Mouse (Mus musculus) cerebellum, adult 9-11 months (tissue): ENCODE results near the gene Mark3.
A peak's percentile ranks its signal among the peaks of the same experiment; 100 is the strongest.

Experiments
- DNase-seq: peaks from one replicate; pipeline ENCODE4 v3.0.0; 2022

The Mark3 gene

GRCm38 (mm10) chr12:111677882-111678669 lies 103.8 kb downstream of the Mark3 start, which contains the start of gene Trmt61a:
TSS of gene Trmt61a (plus strand) at chr12:111678105.
- peak; percentile 91 for DNase-seq

- DNase-seq = peak; percentile 64
Measured at GRCm38 (mm10) chr12:111678670-111678933, 104.3 kb downstream of the Mark3 start.

DNA sequence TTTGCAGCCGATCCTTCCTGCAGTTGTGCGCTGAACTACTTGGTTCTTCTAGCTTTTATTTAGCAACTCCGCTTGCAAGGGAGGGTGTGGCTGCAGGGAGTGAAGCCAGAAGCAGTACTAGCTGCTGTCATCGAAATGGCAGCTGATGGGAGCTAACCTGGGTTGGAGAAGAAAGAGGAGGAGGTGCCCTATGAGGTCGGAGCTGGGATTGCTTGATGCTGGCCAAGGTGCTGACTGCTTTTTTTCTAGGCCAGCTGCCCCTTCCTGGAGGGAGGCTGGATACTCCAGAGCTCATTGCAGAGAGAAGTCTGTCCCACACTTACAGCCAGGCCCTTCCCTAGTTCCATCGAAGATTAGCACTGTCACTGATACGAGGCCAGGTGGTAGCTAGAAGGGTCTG lies 104.7 kb downstream of the Mark3 start:
- no peak for DNase-seq

DNA sequence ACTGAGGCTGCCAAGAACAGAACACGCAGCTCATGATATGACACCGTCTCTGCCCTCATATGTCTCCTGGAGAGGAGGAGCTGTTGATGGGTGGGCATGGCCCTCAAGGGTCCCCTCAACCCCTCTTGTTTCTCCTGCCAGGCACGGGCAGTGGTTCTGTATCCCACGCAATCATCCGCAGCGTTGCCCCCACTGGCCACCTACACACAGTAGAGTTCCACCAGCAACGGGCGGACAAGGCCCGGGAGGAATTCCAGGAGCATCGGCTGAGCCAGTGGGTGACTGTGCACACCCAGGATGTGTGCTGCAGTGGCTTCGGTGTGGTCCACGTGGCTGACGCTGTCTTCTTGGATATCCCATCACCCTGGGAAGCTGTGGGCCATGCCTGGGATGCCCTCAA lies 106.3 kb downstream of the Mark3 start:
- DNase-seq = peak; percentile 40

DNA sequence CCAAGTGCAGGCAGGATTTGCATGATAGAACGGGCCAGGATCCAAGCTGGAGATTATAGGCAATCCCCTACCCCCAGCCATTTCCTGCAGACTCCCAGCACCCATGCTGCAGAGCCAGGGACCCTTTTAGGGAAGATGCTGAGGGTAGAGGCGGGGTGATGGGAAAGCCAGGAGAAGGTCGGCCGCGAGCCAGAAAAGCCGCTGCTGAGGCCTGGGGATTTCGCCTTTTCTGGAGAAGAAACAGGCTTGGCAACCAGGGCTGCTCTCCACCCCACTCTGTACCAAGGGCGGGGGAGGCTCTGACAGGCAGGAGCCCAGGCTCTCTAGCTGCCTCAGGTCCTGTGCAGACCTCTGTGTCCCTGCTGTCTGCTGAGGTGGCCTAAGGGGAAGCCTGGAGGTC lies 107.0 kb downstream of the Mark3 start:
- peak; percentile 39 for DNase-seq

- DNase-seq = no peak
Measured at GRCm38 (mm10) chr12:111682003-111682402, 107.7 kb downstream of the Mark3 start.

- no peak for DNase-seq
Measured at GRCm38 (mm10) chr12:111682806-111683205, 108.5 kb downstream of the Mark3 start.

DNA sequence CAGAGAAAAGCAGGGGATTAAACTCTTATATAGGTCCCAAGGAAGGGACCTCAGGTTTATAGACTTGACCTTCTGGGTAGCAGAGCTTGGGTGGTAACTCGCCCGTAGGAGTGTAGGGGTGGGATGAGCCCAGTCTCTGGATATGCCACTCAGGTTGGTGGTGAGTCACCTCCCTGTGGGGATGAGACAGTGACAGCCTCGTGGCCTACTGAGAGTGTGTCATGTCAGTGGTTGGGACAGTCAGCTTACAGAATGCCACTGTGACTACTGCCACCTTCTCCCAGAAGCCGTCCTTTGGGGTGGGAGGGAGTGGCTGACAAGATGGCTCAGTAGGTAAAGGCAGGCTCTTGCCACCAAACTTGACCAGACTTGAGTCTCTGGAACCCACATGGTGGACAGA lies 112.1 kb downstream of the Mark3 start:
- peak; percentile 46 for DNase-seq

DNA sequence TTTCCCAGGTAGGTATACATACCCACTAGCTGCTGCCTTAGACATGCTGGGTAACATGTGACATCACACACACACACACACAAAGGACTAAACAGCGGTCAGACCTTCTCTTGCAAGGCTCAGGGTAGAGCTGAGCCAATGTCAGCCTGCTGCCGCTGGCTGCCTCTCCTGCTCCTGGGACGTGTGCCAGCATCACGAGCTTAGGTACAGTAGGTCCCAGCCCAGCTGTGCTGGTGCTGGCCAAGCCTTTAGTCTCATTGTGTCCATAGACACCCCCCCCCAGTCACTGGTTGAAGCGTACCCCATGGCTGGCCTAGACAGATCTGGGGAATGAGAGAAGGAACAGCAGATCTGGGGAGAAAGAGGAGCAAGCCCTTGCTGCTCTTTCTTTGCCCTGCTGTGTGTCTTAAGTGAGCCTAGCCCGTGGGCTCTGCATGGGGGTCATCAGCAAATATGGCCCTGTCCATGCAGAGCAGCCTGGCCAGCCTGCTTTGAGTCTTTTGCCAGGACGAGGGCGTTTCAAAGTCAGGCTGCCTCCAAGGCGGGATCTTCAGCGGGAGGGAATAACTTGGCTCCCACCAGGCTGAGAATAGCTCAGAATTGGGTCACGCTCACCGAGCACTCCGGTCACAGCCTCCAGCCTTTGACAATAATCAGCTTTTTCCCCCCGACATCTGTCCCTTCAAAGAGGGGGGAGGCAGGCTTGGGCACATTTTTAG lies 113.2 kb downstream of the Mark3 start:
- peak; percentile 87 for DNase-seq

DNA sequence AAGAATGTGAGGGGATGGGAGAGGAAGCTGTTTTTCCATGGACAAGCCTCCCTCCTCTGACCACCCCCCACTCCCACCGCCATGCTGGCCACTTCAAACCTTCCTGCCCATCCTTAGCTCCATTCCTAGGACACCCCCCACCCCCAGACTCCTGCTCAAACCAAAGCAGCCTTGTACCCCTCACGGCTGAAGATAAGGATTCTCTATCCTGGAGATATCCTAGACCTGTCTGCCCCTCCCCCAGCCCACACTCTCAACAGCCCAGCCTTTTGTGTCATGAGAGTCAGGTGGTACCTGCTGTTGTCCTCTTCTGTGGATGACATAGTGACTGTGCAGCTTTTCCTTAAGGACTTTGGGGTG lies 113.7 kb downstream of the Mark3 start:
- DNase-seq = peak; percentile 67

DNA sequence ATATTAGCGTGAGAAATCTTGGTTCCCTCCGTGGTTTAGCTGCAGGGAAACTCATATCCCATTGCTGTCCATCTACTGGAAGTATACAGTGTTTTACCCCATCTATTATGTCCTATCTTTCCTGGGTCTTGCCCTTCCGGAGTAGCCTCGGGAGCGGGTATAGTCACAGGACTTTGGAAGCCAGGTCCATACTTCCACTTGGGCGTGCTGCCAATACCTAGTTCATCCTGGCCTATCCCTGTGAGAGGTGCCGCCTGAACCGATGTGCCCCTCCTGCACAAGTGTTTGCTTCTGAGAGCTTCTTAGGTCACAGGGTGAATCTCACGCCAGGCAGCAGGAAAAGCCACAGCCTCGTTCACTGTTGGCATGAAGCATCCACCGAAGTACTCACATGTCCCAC lies 115.1 kb downstream of the Mark3 start:
- DNase-seq = peak; percentile 64

- peak; percentile 58 for DNase-seq
Measured at GRCm38 (mm10) chr12:111691346-111691872, 117.1 kb downstream of the Mark3 start.

GRCm38 (mm10) chr12:111692899-111693298 lies 118.6 kb downstream of the Mark3 start:
- peak; percentile 48 for DNase-seq

DNA sequence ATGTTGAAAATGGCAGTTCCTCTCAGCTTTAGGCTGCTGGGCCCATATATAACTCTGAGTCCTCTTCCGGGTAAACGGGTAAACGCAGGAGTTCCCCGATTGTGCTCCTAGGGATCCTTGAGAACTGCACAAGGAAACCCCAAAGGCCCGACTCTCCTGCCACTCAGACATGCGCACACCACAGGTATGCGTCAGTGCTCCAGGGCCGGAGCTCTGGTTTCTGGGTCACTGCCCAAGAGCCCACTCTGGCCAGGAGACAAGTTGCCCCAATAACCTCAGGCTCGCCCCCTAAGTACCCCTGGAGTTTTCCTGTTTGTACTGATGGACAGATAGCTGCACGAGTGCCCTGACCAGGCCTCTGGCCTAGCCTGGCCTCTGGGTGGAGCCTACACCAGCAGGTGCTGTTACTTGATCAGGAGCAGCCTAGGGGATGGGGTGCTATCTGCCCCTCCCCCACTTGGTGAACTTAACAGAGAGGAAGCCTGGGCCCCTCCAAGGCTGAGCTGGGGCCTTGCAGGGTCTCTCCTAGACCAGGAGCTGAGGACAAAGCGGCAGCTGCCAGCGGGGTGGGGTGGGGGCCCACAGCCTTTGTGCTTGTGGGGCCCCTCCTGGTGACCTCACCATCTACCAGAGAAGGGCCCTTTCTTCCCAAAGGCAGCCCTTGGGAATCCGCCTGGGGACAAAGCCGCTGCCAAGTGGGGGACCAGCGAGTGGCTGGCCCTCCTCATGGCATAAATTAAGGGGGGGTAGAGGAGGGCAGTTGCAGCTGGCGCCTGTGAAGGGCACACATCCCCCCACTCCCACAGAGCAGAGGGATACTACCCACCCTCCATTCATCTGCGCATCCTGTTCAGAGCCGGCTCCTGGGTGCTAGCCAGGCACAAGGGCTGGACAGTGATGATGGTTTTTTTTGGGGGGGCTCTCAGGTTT lies 119.3 kb downstream of the Mark3 start:
- peak; percentile 81 for DNase-seq

- DNase-seq = no peak
Measured at GRCm38 (mm10) chr12:111694271-111694781, 120.0 kb downstream of the Mark3 start.

DNA sequence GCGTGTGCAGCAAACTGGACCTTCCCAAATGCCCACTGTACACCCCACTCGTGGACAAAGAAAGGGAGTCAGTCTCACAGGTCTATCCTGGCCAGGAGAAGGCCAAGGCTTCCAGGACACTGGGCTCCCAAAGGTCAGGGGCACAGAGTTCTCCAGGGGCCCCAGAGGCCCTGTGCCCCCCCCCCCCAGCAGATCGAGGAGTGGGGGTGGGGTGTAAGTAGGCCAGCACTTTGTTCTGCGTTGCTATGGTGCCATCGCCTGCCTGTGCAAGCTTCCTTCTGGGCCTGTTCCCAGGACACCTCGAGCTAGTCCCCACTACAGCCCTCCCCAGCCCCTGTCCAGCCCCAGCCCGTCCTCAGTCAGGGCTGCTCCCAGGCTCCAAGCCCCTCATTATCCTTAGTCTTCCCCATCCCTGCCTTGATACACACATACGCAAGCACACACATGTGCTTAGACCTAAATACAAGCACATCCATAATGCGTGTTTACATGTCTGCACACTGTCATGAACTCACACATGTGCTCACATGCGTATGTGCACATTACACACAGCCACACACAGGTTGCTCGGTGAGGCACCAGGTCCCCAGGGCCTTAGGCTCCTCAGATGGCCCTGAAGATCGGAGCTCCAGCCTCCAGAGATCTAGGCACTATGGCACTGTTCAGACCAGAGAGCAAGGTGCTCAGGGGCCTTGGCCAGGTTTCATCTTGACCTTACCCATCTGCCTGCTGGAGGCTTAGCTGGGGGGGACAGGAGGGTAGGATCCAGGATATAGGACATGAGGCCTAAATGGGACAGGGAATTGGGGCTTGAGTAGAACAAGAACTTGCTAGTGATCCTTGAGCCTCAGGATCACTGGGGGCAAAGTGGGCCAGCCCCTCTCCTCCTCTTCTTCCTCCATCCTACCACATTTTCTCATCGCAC lies 120.8 kb downstream of the Mark3 start:
- DNase-seq = peak; percentile 69

DNA sequence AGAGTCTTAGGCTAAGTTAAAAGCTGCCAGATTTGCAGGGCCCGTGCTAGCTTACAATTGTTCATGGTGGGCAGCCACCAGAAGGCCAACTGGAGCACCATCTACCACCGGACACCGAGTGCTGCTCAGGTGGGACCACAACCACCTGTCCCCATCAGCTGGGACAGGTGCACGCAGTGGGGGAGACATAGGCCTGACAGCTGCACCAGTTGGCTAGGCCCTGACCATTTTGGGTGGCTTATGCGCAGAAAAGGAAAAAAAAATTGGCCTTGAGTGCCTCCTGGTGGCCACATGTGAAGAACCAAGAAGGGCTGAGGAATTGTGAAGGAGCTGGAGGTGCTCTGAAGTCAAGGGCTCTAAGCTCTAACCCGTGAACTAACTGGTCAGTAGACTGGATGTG lies 121.9 kb downstream of the Mark3 start:
- peak; percentile 93 for DNase-seq

- DNase-seq = no peak
Measured at GRCm38 (mm10) chr12:111697708-111698107, 123.4 kb downstream of the Mark3 start.

- peak; percentile 87 for DNase-seq
Measured at GRCm38 (mm10) chr12:111698346-111698913, 124.1 kb downstream of the Mark3 start.

DNA sequence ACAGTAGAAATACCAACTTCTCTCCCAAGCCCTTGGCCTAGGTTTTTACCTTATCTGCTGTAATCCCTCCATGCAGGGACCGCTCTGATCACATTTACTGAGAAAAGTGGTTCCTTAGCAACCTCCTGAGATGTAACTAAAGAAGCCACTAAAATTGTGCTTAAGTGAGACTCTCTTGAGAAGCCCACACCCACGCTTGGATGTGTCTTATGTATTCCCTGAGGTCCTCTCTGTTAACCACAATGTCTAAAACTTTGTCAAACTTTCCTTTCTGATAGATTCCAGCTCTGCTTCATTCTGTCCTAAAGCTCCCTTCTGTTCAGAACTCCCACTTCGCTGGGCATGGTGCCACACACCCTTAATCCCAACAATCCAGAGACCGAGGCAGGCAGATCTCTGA lies 125.2 kb downstream of the Mark3 start:
- no peak for DNase-seq

- DNase-seq = no peak
Measured at GRCm38 (mm10) chr12:111700920-111701458, 126.7 kb downstream of the Mark3 start.
